Mouse (Mus musculus) inflammation-experienced regulatory T-cells, adult 6 months (primary cell): ENCODE data around the gene Acsf2. TPM values are rescaled to one million over a fixed set of nuclear protein-coding genes. Genes with fewer than 3 reads are reported as not detected.
"Not testable (repeated sequence)": the region's sequence is repeated elsewhere in the genome, so short reads cannot be mapped to it uniquely, and the experiment has no call there.

Experiments used
- ATAC-seq: one replicate; pipeline ENCODE4 v1.8.0; 2017
- polyA plus RNA-seq, 3 experiments: library from polyadenylated mRNA; unstranded; fragments of 100-300 nt; shearing (Covaris generic); gene quantifications; one replicate each; pipeline ENCODE4 v1.2.1; 2017

The Acsf2 gene
- polyA plus RNA-seq: 1 to 10 TPM; 2.1 to 3.0 (median 2.2) TPM

DNA sequence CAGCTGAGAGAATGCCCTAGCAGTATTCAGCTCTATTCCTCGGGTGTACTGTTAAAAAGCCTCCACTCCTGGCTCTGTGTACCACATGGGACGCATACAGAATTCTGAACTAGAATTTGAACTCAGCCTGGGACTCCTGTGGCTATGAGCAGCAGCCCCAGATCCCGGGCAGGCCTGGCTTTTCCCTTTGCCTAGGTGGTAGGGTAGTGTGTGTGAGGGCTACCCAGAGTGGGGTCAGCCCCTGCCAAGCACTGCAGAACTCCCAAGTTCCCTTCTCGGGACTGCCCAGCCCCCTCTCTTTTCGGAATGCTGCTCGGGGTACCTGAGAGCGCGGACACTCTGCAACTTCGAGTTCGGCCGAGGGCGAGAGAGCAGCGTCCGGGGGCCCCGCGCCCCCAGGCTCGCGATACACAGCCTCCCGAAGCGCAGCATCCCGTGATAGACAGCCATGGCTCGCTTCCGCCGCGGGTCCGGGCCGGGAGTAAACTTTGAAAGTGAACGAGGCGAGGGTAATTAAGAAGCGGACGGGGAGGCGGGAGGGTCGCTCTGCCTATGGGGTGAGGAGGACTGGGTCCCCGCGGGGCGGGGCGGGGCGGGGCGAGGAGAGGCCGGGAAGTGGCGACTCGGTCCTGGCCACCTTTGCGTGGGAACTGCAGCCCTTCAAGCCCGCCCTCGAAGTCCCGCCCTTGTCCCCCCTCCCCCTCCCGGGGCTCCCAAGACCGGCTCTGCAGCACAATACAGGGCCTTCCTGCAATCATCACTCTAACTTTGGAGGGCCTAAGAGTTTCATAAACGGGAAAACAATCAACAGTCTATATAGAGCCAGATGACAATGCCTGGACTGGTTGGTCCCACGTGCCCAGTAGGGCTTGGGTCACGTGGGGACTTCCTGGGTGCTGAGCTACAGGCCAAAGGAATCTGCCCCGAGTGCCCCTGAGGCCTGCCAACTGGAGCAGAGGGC lies at the start of gene Acsf2:
Gene Acsf2, minus strand, starts transcription at position 551 of the 961 bp plus-strand sequence.
- peak; percentile 85 for ATAC-seq

GRCm38 (mm10) chr11:94651241-94651640 lies 49.6 kb upstream of the Acsf2 start:
- not testable (repeated sequence) for ATAC-seq

DNA sequence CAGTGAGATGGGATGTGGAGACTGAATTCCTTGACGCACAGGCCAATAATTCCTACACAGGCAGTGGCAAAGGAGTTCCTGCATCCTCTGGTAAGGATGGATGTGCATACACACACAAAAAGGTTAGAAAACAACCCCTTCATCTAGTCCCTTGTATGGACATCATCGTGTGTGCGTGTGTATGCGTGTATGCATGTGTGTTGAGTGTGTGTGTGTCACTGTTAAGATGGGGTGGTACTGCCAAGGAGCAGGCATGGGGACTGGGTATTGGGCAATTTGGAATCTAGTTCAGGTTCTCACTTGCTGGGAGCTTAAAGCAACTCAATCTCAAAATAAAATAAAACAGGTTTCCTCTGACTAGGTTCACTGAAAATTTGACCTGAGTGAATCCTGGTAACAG lies 44.8 kb upstream of the Acsf2 start:
- ATAC-seq: no peak

DNA sequence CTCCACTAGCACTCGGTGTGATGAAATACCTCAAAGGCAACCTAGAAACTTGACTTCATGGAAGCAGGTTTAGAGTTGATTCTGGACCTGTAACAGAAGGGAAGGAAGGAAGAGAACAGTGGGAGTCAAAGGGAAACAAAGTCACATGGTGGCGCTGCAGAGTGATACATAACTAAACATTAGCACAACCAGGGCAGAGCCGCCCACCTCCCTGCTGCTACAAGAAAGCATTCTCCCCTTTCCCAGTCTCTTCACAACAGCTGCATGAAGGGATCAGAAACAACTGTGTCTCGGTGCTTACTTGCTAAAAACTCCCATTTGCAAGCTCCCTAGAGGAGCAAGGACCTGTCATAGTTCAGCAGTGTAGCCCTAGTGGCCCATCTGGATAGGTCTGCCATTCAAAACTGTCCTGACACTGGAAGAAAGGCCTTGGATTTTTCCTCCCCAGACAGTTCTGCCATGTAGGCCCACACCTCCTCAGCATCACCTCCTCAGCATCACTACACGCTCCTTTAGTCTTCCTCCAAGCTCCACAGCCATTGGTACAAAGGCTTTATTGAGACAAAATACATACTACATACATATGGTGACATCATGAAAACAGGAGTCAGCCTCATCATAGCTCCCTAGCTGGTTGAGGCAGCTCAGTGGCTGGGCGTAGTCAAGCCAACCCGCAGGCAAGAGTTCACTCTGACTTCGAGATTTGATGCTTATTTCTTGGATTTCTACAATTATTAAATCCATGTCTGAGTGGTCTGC lies 43.0 kb upstream of the Acsf2 start:
- no peak for ATAC-seq

DNA sequence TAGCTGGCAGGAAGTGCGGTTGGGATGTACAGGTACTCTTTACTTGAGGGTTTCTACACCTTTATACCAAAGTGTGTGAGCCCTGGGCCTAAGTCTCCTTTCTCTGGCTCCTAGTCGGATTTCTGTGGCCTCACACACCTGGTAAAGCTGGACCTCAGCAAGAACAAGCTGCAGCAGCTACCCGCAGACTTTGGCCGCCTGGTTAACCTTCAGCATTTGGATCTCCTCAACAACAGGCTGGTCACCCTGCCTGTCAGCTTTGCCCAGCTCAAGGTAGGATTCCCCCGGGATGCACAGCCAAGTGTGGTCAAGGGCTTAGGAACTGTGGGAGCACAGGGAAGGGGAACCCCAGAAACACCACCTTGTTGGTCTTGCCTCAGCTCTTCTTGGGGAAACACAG lies 32.8 kb upstream of the Acsf2 start:
- ATAC-seq: no peak

- no peak for ATAC-seq
These were observed 31.3 kb upstream of the Acsf2 start for GRCm38 (mm10) chr11:94632988-94633387.

- ATAC-seq: no peak
These were observed 30.3 kb upstream of the Acsf2 start for GRCm38 (mm10) chr11:94631969-94632368.

- no peak for ATAC-seq
These were observed 28.7 kb upstream of the Acsf2 start for GRCm38 (mm10) chr11:94630199-94631011.

GRCm38 (mm10) chr11:94629884-94630198 lies 28.2 kb upstream of the Acsf2 start:
- ATAC-seq: no peak

DNA sequence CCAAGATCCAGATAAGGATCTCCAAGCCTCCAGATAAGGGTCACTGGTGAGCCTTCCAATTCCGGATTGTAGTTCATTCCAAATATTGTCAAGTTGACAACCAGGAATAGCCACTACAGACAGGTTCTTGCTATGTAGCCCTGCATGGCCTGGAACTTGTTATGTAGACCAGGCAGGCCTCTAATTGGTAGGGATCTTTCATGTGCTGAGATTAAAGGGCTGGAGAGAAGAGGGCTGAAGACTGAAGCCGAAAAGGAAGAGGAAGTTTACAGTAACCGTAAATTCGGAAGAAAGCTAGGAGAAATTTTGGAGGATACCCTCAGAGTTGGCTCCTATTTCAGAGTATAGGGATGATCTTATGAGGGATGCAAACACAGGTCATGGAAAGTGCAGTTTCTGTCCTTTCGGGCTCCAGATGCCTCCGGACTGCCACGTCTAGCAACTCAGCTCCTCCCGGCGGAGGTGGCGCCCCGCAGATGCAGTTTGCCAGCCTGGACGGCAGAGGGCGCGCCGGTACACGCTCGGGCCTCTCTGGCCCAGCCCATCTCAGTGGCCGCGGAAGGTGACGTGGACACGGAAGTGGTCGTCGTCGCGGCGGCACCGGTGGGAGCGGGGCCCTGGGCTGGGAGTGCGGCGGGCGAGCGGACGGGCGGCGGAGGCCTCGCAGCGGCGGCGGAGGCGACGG lies 27.7 kb upstream of the Acsf2 start, which contains the start of gene Lrrc59:
Gene Lrrc59, plus strand, starts transcription at position 569 of the 685 bp plus-strand sequence.
- peak; percentile 97 for ATAC-seq

GRCm38 (mm10) chr11:94622162-94622561 lies 20.5 kb upstream of the Acsf2 start:
- no peak for ATAC-seq

DNA sequence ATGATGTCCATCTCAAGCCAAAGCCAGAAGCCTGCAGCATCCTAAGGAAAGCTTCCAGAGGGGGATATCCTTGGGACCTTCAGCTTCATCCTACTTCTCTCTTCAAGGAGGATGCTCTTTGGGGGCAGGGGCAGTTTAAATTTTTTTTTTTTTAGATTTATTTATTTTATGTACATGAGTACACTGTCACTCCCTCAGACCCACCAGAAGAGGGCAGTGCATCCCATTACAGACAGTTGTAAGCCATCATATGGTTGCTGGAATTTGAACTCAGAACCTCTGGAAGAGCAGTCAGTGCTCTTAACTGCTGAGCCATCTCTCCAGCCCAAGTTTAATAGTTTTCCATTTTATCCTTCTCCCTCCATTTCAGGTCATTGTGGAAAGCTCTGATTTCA lies 19.8 kb upstream of the Acsf2 start:
- no peak for ATAC-seq

- ATAC-seq: no peak
These were observed 19.2 kb upstream of the Acsf2 start for GRCm38 (mm10) chr11:94620766-94621457.

DNA sequence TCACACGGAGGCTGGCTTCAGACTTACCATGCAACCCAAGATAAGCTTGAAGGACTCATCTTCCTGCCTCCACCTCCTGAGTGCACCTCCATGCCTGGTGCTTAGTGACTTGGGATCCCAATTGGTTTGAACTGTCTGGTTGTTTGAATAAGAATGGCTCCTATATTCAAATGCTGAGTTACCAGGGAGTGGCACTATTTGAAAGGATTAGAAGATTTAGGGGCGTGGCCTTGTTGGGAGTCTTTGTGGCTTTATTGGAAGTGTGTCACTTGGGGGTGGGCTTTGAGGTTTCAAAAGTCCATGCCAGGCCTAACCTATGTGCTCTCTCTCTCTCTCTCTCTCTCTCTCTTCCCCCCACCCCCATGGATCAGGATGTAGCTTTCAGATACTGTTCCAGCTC lies 16.0 kb upstream of the Acsf2 start:
- ATAC-seq: no peak

GRCm38 (mm10) chr11:94615494-94615893 lies 13.8 kb upstream of the Acsf2 start:
- no peak for ATAC-seq

DNA sequence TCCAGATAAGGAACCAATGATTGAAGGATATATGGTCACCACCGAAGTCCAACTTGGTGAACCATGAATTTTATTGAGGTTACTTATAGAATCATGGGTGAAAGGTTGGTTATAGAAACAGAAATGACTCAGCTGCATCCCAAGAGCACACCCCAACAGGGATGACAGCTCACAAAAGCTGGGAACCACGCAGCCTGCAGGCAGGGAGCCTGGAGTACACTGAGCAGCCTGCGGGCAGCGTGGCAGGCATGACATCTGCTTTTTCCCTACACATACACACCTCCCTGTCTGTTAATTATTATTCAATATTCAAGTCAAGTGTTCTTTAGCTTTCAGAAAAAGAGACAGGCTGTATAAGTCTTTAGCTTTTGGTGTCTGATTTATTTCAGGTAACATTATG lies 12.9 kb upstream of the Acsf2 start:
- no peak for ATAC-seq

- ATAC-seq: no peak
These were observed 9.4 kb upstream of the Acsf2 start for GRCm38 (mm10) chr11:94610744-94611740.

- ATAC-seq: no peak
These were observed 785 bp upstream of the Acsf2 start for GRCm38 (mm10) chr11:94602356-94602955.

GRCm38 (mm10) chr11:94600447-94600846 lies 1.2 kb downstream of the Acsf2 start:
- no peak for ATAC-seq
